Mouse (Mus musculus) G1E (cell line): ENCODE data around the gene Xlr5a. TPM values are rescaled to one million over a fixed set of nuclear protein-coding genes. Genes with fewer than 3 reads are reported as not detected.
"Not testable (repeated sequence)": the region's sequence is repeated elsewhere in the genome, so short reads cannot be mapped to it uniquely, and the experiment has no call there.

Experiments
- ATAC-seq: 2 replicates; pipeline ENCODE4 v1.8.0; 2016; ENCODE audit warnings: mild to moderate bottlenecking; ENCODE audit not compliant: insufficient number of reproducible peaks, poor library complexity, low FRiP score, severe bottlenecking; ENCODE audit errors: extremely low read depth
- DNase-seq: peaks from one replicate; pipeline ENCODE4 v3.0.0; 2012; ENCODE audit warnings: low spot score
- H3K27me3 ChIP-seq: 2 replicates; pipeline ENCODE4 v1.6.1; 2012; ENCODE audit warnings: mild to moderate bottlenecking, low read length, inconsistent platforms; ENCODE audit not compliant: insufficient read depth
- H3K36me3 ChIP-seq: replicated peaks from 2 replicates; pipeline ENCODE3; 2012; ENCODE audit warnings: mild to moderate bottlenecking, inconsistent platforms
- H3K4me1 ChIP-seq: 2 replicates; pipeline ENCODE4 v1.6.1; 2012; ENCODE audit warnings: low read depth, low read length, inconsistent platforms, mixed read lengths; ENCODE audit not compliant: insufficient read depth
- H3K4me3 ChIP-seq: 2 replicates; pipeline ENCODE4 v1.5.1; 2012; ENCODE audit warnings: low read depth, mild to moderate bottlenecking, inconsistent platforms, low read length, moderate library complexity, mixed read lengths
- H3K9me3 ChIP-seq: replicated peaks from 2 replicates; pipeline ENCODE4 v1.6.1; 2012; ENCODE audit warnings: inconsistent platforms
- CTCF ChIP-seq: IDR thresholded peaks from 2 replicates; pipeline ENCODE4 v1.5.1; 2012; ENCODE audit warnings: low read depth, low read length, inconsistent platforms, mixed read lengths
- GATA1 ChIP-seq: IDR thresholded peaks from 2 replicates; pipeline ENCODE4 v1.6.1; 2012; ENCODE audit warnings: borderline replicate concordance, low read length, inconsistent platforms, mixed read lengths
- GATA2 ChIP-seq: IDR thresholded peaks from 2 replicates; pipeline ENCODE4 v1.6.1; 2012; ENCODE audit warnings: low read depth, low read length, inconsistent platforms, borderline replicate concordance
- POLR2AphosphoS5 ChIP-seq: IDR thresholded peaks from 2 replicates; pipeline ENCODE4 v1.6.1; 2012; ENCODE audit warnings: low read depth, low read length, inconsistent platforms; ENCODE audit not compliant: insufficient replicate concordance
- TAL1 ChIP-seq: conservative IDR thresholded peaks from 2 replicates; pipeline ENCODE4 v1.6.1; 2012; ENCODE audit warnings: low read depth, low read length, inconsistent platforms, mixed read lengths
- polyA plus RNA-seq: library from polyadenylated mRNA; stranded (reverse); fragments of >175 nt; gene quantifications from 2 replicates; pipeline ENCODE4 v1.2.3, GENCODE M21; 2012
- total RNA-seq, 2 experiments: library from RNA; stranded (forward) in 1 of 2; stranded (reverse) in 1 of 2; fragments of 200-1000 nt in 1 of 2; fragments of >200 nt in 1 of 2; fragmentation: Nextera tagmentation in 1 of 2; gene quantifications; 2 replicates each; pipeline ENCODE4 v1.2.3; 2014 to 2017

Gene Xlr5a
- total and polyA plus RNA-seq, 3 experiments: not detected

GRCm38 (mm10) chrX:73228606-73229214 is 64.1 kb downstream of the Xlr5a start:
- no peak for TF ChIP-seq TAL1
- no peak for TF ChIP-seq GATA1
- TF ChIP-seq CTCF: no peak
- no peak for TF ChIP-seq POLR2AphosphoS5
- TF ChIP-seq GATA2: no peak
- no peak for ATAC-seq
- Histone ChIP-seq H3K4me3 (peak overlapping the region; percentile 82), H3K36me3 (no peaks in the 10 kb centered on the region), H3K9me3 (no peaks in the 10 kb centered on the region), H3K4me1 (peaks cover 4% of the 10 kb centered on the region; the same call in 1 of the 2 replicates), H3K27me3 (no peaks in the 10 kb centered on the region)
- DNase-seq: peak; percentile 19

- peak; percentile 54 for DNase-seq
- peak; percentile 95 for ATAC-seq
- H3K9me3 ChIP-seq: no peaks in the 10 kb centered on the region
Observed at GRCm38 (mm10) chrX:73227914-73228605, 64.7 kb downstream of the Xlr5a start, which contains the start of gene F8a. TSS of gene F8a (plus strand) at chrX:73228291.

GRCm38 (mm10) chrX:73225365-73225764 is 67.4 kb downstream of the Xlr5a start:
- DNase-seq (no peak), ATAC-seq (no peak)
- no peak for TF ChIP-seq POLR2AphosphoS5
- no peak for TF ChIP-seq GATA2
- no peak for TF ChIP-seq CTCF
- TF ChIP-seq TAL1: no peak
- TF ChIP-seq GATA1: no peak

More at GRCm38 (mm10) chrX:73227914-73228605, 64.7 kb downstream of the Xlr5a start, which contains the start of gene F8a:
- peaks cover 4% of the 10 kb centered on the region; the same call in 1 of the 2 replicates for H3K4me1 ChIP-seq
- no peaks in the 10 kb centered on the region for H3K27me3 ChIP-seq
- H3K36me3 ChIP-seq: no peaks in the 10 kb centered on the region
- TF ChIP-seq GATA2 (no peak), POLR2AphosphoS5 (no peak)
- peak within 1 kb of the TSS; percentile 82 for H3K4me3 ChIP-seq

GRCm38 (mm10) chrX:73213819-73214564 is 78.8 kb downstream of the Xlr5a start, which contains the start of gene Xlr4b:
TSS of gene Xlr4b (plus strand) at chrX:73214333.
- ATAC-seq: not testable (repeated sequence)

More at GRCm38 (mm10) chrX:73225365-73225764, 67.4 kb downstream of the Xlr5a start:
- H3K9me3 ChIP-seq: no peaks in the 10 kb centered on the region
- no peaks in the 10 kb centered on the region for H3K27me3 ChIP-seq
- no peak overlapping the region for H3K4me3 ChIP-seq
- no peaks in the 10 kb centered on the region for H3K36me3 ChIP-seq
- H3K4me1 ChIP-seq: peaks cover 4% of the 10 kb centered on the region; the same call in 1 of the 2 replicates

GRCm38 (mm10) chrX:73191934-73192333 is 100.8 kb downstream of the Xlr5a start, which contains the start of gene Xlr3b:
TSS of gene Xlr3b (plus strand) at chrX:73192207.
- H3K4me1 ChIP-seq, DNase-seq, H3K4me3 ChIP-seq, H3K36me3 ChIP-seq, H3K9me3 ChIP-seq, ATAC-seq, H3K27me3 ChIP-seq: not testable (repeated sequence)

More at GRCm38 (mm10) chrX:73213819-73214564, 78.8 kb downstream of the Xlr5a start, which contains the start of gene Xlr4b:
- DNase-seq, H3K4me3 ChIP-seq, H3K9me3 ChIP-seq, H3K4me1 ChIP-seq, H3K36me3 ChIP-seq, H3K27me3 ChIP-seq: not testable (repeated sequence)

- H3K9me3 ChIP-seq, ATAC-seq, DNase-seq, H3K36me3 ChIP-seq, H3K4me1 ChIP-seq, H3K4me3 ChIP-seq, H3K27me3 ChIP-seq: not testable (repeated sequence)
Observed at GRCm38 (mm10) chrX:73176889-73177288, 115.9 kb downstream of the Xlr5a start, which contains the start of gene Spin2d. TSS of gene Spin2d (minus strand) at chrX:73176989.

- not testable (repeated sequence) for H3K4me3 ChIP-seq, H3K9me3 ChIP-seq, H3K36me3 ChIP-seq, DNase-seq, H3K27me3 ChIP-seq, H3K4me1 ChIP-seq, ATAC-seq
Observed at GRCm38 (mm10) chrX:73149350-73149749, 143.4 kb downstream of the Xlr5a start, which contains the start of gene DXBay18. TSS of gene DXBay18 (minus strand) at chrX:73149450.

- not testable (repeated sequence) for H3K36me3 ChIP-seq, H3K27me3 ChIP-seq, DNase-seq, H3K4me1 ChIP-seq, H3K9me3 ChIP-seq, ATAC-seq, H3K4me3 ChIP-seq
Observed at GRCm38 (mm10) chrX:73148496-73148895, 144.3 kb downstream of the Xlr5a start, which contains the start of gene Xlr5b. TSS of gene Xlr5b (plus strand) at chrX:73148796.

GRCm38 (mm10) chrX:73143218-73143618 is 149.6 kb downstream of the Xlr5a start:
- H3K27me3 ChIP-seq, H3K36me3 ChIP-seq, H3K4me1 ChIP-seq, ATAC-seq, DNase-seq, H3K4me3 ChIP-seq, H3K9me3 ChIP-seq: not testable (repeated sequence)
